Mouse (Mus musculus) granulocyte monocyte progenitor cell, adult 5-6 weeks (primary cell): ENCODE measurements around the gene Cntn5. TPM values are rescaled to one million over a fixed set of nuclear protein-coding genes. Genes with fewer than 3 reads are reported as not detected.

Experiments
- ATAC-seq: replicated peaks from 2 replicates; pipeline ENCODE4 v1.8.0; 2016; ENCODE audit warnings: mild to moderate bottlenecking, moderate TSS enrichment, inconsistent platforms; ENCODE audit not compliant: poor library complexity, severe bottlenecking
- total RNA-seq, 2 experiments: library from RNA; stranded (forward) in 1 of 2; stranded (reverse) in 1 of 2; fragments of 200-712, 200-1000 nt in 1 of 2; fragments of >200 nt in 1 of 2; fragmentation: Nextera tagmentation in 1 of 2; gene quantifications; 2 replicates each; pipeline ENCODE4 v1.2.3; 2014 to 2017

The Cntn5 gene
- total RNA-seq, 2 experiments from 2014 or later = not detected

DNA sequence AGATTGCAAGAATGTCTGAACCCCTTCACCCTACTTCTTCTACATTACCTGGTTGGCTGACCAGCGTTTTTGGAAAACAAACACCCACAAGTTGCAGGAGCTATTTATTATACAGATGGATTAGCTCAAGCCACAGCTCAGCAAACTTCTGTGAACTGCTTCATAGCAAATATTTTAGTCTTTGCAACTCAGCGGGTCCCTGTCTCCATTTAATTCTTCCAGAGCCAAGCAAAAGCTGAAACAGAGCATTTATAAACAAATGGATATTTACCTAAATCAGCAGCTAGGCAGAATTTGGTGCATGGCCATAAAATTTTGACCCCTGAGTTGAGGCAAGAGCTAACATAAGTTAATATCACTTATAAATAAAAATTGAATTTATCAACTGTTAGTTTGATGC is 921.4 kb downstream of the Cntn5 start:
- no peak for ATAC-seq

DNA sequence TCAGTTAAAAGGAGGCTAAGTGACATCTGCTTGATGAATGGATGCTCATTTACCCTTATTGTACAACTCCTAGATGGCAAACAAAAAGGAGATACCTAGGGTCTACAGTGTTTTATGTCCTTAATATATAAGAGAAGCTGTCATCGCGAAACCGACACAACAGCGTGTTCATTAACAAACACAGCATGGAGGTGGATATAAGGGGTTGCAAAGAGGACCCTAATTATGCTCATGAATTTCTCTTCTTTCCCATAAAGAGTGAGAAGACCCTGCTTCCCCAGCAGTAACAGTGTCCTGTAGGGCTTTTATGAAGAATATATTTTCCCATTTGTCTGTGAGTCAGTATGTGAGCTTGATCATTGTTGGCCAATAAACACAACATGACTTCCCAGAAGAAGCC is 939.2 kb downstream of the Cntn5 start:
- no peak for ATAC-seq

DNA sequence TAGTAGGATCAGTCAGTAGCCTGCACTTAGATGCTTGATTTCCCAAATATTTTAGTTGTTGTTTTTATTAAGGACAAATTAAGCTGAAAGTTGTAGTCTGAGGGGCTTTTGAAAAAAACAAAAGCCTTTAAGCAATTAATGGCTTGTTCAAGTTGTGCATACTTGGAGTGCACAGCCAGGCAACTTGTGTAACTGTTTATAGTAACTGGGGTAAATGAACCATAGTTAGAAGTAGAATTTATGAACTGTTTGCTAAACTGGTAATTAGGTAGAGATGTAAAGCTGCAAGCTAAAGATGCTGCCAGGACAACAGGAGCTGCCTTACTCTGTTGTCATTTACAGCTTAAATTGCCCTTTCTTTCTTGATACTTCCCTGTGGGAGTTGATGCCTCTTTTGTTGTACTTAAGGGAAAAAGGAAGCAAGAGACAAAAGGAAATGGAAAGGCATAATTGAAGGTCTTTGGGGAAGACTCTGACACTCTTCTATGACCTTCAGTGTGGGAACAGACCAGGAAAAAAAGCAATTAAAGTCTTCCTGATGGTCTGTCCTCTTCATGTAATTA is 943.9 kb downstream of the Cntn5 start:
- ATAC-seq = no peak

DNA sequence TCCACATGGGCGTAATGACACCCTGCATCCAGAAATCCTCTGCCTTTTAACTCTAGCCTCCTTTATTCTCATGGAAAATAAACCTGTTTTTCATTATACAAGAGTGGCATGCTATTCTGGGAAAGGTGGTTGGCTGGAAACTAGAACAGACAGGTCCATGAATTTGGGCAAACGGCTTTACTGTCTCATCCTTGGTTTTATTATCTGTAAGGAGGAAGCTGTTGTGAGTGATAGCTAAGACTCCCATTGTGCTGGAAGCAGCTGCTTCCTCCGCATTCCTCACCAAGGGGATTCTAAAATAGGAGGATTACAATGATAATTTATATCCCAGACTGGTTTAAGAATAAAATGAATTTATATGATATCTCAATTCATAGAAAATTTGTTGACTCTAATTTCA is 955.2 kb downstream of the Cntn5 start:
- ATAC-seq = no peak

DNA sequence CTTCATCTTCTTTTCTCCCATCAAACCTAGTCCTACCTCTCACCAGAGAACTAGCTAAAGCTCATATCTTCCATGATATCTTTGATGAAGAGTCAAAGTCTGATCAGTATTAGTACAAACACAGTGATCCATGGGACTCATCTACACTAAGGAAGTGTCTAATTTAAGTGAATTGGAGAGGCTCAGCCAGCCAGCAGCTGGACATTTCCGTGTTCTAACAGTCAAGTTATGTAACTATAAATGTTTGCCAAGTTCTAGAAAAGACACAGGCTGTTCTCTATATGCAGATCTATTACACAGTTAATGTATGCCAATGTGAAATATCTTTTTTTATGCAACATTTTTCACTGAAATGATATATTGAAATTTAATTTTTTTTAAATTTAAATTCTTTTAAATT is 959.7 kb downstream of the Cntn5 start:
- ATAC-seq = no peak

DNA sequence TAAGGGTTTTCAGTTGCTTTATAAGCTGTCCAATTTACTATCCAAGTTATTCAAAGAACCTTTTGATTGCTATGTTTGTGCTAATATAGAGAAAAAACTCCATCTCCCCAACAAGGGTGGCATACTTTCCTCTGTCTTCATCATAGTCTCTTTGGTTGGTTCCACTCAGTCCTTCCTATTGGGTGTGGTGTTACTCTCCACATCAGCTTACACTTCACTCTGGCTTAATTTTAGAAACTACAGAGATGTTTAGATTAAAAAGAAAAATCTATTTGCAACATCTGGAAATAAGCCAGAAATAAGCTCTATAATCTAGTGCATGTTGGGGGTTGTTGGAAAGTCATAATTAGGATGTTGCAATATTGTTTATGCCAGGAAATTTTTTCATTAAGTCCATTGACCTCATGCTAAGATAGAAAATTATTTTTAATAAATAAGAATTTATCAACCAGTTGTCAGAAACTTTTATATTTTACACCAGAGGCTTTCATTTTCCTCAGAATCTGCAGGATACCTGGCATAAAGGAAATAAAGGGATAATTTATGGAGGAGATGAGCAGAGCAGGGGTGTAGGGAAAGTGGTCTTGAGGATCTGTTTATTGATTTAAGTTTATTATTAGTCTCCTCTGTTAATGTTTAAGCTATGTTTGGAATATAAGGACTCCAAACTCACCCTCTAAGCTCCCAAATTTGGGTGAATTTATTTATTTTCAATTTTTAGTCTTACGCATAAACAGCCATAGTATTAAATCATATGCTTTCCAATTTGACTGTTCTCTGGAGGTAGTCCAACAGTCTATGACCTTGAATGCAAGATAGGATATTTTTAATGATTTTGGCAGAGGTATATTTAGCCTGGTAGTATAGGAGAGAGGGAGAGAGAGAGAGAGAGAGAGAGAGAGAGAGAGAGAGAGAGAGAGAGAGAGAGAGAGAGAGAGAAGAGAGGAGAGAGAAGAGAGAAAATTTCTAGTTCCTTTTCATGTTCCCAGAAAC is 966.8 kb downstream of the Cntn5 start:
- ATAC-seq = no peak

DNA sequence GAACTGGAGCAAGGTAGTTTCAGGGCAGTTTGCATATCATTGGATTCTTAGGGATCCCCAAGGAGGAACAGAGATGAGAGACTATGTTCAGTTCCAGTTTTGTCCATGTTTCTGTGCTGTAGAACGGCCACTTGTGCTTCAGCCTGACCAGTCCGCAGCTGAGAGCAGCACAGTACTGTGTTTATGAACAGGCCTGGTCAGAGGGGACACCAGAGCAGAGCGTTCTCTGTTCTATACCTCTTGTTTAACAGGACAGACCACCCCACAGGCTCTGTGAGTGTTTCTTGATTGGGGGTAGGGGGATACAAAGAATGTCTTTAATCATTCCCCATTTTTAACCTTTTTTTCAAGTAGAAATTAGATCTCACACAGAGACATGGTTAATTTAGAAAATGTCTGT is 984.0 kb downstream of the Cntn5 start:
- ATAC-seq = no peak

DNA sequence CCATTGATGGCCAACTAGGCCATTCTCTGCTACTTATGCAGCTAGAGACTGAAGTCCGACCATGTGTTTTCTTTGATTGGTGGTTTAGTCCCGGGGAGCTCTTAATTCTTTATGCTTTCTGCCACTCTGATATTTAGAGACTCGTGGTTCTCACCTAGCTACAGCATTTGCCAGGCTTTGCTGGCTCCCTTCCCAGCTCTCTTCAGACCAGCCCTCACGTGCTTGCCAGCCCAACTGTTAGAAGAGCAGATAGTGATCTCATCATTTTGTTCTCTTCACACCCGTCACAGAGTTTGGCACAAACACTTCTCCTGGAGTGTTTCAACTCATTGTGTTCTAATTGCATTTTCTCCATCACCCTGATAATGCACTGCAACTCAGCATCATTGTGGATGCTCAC is 1005.5 kb downstream of the Cntn5 start:
- no peak for ATAC-seq

DNA sequence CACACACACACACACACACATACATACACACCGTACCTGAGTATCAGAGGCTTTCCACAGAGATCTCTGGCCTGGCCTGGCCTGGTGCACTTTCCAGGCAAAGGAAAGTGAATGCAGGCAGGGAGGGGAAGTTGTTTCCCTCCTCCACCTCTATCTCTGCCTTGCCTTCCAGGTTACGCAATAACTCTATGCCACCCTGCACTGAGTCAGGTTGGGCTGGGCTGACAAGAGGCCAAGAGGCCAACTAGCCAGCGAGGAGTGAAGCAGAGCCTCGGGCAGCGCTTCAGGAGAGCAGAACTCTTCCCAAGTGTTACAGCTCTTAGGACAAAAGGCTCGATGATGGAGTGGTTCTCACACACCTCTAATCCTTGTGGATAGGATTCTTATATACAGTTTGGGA is 1018.4 kb downstream of the Cntn5 start:
- no peak for ATAC-seq

DNA sequence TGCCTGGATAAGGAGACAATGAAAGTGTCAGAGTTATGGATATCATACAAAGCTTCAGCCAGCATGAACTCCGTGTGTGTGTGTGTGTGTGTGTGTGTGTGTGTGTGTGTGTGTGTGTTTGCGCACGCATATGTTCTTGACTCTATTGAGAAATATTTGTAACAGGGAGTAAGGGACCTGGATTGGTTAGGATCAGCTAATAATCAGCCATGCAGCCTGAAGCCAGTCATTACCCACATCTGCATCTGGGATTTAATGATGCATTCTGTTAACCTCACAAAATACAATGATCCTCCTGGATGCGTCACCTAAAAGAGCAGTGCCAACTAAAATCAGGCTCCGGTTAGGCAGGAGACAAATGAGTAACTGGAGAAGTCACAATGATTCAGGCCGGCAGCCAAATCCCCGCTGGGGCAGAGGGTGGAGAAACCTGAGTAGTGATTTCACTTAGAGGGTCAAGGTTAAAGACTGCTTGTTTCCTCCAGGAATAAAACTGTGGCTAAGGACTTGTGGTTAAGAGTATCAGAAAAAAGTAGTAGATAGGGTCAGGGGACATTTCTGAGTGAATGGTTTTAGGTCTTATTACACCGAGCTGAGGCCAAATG is 1021.7 kb downstream of the Cntn5 start:
- no peak for ATAC-seq

DNA sequence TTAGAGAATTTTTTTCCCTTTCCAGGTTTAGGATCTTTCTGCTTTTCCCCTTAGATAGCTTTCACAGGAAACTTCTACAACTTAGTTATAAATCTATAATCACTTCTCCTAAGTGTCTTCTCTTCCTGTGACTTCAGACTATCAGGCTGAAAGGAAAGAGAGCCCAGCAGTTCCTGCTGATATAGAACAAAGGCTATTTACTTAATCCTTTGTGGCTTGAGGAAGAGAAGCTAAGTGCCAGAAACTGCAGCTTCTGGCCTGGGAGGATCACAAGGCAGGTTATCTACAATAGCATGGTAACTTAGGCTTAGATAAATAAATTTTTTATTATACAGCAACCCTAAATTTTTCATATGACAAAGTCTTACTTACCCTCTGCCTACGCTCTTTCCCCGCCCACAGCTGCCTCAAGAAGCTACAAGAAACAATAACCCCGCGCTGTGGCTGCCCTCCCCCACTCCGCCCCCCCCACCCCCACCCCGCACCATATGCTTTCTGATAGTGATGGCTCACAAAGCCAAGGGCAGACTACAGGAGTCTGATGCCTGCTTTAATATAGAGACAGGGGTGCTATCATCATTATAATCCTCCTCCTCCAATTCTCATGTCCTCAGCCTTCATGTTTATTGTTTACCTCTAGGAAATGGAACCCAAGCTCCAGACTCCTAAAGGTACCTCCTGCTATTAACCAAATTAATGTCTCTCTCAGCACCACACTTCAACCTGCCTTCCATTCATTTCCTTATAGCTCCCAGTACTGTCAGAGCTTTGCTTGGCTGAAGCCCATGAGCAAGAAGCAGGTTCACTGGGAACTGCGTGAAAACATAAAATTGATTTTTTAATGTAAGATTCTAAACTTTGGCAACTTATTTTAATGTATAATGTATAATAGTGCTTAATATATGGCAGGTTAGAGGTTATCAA is 1032.2 kb downstream of the Cntn5 start:
- no peak for ATAC-seq

DNA sequence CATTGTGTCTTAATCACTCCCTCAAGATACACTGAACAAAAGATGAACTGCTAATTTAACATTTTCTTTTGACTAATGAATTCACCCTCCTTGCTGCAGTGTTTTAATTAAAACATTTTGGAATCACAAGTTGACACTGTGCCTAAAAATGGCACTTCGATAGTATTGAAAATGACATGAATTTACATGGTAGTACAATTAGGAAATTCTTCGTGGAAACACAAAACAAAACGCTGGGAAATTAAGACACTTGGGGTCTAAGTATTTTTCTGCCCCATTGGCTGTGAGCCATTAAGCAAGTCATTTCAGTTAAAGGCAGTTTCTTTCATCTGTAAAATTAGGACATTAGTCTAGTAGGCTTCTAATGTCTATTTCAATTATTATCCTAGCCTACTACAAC is 1043.9 kb downstream of the Cntn5 start:
- ATAC-seq = no peak

DNA sequence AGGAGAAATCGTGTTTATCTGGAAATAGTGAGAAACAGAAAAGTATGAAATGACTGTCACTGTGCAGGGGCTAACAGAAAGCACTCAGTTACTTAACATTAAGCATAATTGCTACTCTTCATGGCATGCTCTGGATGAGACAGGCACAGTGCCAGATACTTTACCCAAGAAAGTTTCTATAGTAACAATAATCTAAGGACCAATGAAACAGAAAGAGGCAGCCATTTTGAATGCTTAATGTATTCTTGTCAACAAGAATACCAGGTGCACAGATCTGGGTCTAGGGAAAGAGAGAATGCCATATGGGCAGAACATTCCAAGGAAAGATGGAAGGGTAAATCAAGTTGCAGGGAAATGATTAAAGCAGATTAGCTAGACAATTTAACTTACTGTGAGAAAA is 1045.3 kb downstream of the Cntn5 start:
- ATAC-seq = no peak

DNA sequence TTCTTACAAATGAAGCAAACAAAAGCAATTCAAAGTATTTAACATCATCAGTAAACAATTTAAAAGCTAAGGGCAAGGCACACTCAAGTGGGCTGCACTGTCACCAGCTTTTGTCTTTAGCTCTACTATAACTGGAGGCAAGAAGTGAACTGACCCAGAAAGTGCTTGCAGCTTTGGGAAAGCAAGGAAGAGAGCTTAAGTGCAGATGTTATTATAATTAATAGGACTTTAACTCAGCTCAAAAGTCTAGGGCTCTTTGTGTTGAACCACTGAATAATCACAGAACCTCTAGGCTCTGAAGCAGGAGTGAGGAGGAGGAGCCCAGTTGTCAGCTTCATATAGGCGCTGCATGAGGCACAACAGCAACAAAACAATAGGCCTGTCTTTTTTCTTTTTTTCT is 1049.8 kb downstream of the Cntn5 start:
- ATAC-seq = no peak

DNA sequence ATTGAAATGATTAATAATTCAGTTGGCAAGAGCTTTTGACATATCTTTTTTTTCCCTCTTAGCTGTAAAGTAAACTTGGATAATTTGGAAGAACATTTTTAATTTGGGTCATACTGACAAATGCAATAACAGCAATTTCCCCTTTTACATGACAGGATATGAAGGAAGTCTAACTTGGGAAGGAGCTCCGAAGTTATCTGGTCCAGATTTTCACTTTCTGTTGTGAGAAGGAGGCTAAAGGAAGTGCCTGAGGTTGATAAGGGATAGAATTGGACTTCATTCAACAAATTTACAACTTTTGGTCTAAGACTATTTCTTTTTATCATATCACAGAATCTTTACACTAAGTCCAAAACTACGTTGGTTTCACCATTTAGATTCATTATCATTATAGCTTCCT is 1074.3 kb downstream of the Cntn5 start:
- ATAC-seq = no peak

DNA sequence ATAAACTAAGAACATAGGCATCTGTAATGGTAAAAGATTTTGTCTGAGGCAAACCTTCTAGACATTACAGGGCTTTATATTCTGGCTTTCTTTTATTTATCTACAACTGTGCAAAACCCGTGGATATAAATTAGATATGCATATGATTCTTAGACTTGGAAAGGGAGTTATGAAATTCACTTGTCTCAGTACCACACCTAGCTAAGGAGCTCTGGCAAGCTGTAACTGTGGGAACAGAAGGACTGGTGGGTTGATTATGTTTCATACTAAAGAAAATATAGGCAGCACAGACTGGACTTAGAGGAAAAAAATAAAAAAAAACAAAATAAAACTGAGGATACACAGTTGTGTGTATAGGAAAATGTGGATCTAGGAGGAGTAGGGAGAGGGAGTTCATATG is 1084.6 kb downstream of the Cntn5 start:
- ATAC-seq = no peak

DNA sequence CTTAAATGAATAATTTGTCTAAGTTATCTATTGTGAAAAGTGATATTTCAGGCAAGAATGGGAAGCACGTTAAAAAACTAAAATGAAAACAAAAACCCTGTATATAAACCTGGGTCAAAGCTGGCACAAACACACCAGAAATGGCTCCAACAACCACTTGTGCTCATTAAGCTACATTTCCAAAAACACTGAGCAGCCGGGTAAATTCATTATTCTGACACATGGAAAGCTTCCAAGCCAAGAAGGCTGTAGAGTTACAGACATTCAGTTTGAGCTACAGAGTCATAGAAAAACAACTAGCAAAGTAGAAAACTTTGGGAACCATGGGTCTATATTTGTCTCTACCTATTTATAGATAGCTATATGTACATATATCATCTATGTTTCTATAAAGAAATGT is 1087.1 kb downstream of the Cntn5 start:
- ATAC-seq = no peak

DNA sequence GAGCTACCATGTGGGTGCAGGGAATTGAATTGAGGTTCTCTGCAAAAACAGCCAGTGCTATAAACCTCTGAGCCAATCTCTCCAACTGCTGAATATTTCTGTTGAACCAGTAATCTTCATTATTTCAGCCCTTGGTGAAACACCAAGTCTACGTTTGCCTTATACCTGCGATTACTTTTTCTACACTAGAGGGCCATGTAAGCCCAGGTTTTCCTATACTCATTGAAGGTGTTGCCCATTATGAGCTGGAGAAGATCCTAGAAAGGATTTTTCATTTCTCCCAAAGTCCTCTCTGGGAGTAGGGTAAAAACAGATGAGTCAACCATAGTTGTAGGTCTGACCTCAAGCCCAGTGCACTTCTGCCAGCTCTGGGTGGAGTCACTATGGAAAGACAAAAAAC is 1105.0 kb downstream of the Cntn5 start:
- no peak for ATAC-seq

DNA sequence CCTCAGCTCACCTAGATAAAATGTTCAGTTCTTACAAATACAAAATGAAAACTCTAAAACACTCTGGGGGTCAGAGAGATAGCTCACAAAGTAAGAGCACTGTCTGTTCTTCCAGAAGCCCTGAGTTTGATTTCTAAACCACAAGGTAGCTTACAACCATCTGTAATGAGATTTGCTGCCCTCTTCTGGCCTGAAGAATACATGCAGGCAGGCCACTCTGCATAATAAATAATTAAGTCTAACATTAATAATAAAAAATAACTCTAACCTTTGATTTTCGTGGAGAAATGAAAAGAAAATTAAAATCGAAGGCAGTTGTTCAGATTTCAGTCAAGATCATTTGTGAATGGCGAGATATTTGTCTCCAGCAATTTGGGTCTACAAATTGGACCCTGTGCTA is 1120.9 kb downstream of the Cntn5 start:
- ATAC-seq = no peak

DNA sequence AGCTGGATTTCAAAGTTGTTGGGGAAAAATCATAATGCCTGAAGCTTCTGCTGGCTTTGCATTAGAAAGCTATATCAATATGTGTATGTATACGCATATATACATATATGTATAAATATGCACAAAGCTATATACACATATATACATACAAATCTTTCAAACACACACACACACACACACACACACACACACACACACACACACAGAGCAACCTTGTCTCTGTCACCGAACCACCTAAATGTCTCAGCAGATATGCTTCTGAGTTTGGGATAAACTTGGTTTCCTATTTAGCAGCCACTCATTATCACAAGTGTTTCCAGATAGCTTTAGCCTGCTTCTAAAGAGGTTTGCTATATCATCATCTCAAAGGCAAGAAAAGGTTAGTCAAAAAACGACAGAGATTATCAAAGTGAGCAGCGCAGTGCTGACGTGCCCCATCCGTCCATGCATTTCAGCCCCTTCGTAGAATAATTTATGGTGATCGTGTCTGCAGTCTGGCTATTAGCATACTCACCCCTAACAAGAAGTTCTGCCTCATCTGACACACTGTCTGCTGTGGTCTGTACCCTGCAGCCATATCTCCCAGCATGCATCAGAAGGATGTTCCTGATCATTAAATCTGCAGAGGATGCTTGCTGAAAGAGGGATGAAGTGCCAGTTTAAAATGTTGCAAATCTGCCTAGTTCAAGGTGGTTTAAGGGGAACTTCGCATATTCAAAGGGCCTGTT is 1123.3 kb downstream of the Cntn5 start:
- no peak for ATAC-seq
